In the genomic region with DNA sequence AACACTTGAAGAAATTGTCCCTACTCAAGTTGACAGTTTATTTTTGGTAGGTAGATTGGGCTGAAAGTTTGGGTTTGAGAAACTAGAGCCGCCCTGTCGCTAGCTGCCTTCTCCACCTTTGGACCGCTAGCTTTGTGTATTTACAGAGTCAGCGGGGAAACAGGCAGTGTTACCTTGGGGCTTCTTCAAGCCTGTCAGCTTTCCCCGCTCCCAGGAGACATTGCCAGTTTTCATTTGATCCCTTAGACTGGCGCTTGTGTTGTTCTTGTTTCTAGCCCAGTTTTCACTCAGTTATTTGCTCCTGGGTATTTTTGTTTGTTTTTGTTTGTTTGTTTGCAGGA, we compare ENCODE assay signal across 9 mouse cellular contexts. TPM values are rescaled to one million over a fixed set of nuclear protein-coding genes. Genes with fewer than 3 reads are reported as not detected.
DNase-seq lines count a peak whose midpoint lies in the region; ATAC-seq lines count a peak whose summit lies in the region.
"Had no signal": no experiment of that assay in that cellular context is flagged by ENCODE, and none has a peak within 500 bp of the region (broad histone marks: within the 10 kb centered on the region; RNA-seq: fewer than 3 reads in every experiment).

No protein-coding gene starts in this region.

- H3K4me3 ChIP-seq in heart, embryonic 10.5 days = no peak overlapping the region; the same call in 1 of the 2 replicates
- H3K4me3 ChIP-seq in forebrain, embryonic 11.5 days (ENCODE audit: low read depth, low read length) = no peak overlapping the region
- peak overlapping the region; percentile 80 for H3K4me3 ChIP-seq in kidney, embryonic 15.5 days (replicated peaks)
- peak overlapping the region; percentile 90 for H3K4me3 ChIP-seq in midbrain, embryonic 13.5 days (replicated peaks)

- peak overlapping the region; percentile 86; the same call in 1 of the 2 replicates for H3K4me2 ChIP-seq in forebrain, embryonic 11.5 days (ENCODE audit: low read depth, low read length, severe bottlenecking)
- H3K4me2 ChIP-seq in kidney, embryonic 15.5 days = peak overlapping the region; percentile 78
- peak overlapping the region; percentile 93 for H3K4me2 ChIP-seq in midbrain, embryonic 13.5 days (replicated peaks)

- no peak overlapping the region for H3K27ac ChIP-seq in heart, embryonic 10.5 days
- H3K27ac ChIP-seq in forebrain, embryonic 11.5 days (ENCODE audit: low read depth, low read length) = no peak overlapping the region
- H3K27ac ChIP-seq in kidney, embryonic 15.5 days = no peak overlapping the region
- H3K27ac ChIP-seq in midbrain, embryonic 13.5 days = no peak overlapping the region

- H3K27me3 ChIP-seq in heart, embryonic 10.5 days (ENCODE audit: insufficient read depth, poor library complexity, severe bottlenecking) = no peaks in the 10 kb centered on the region; the same call in 1 of the 2 replicates
- no peaks in the 10 kb centered on the region for H3K27me3 ChIP-seq in forebrain, embryonic 11.5 days (ENCODE audit: control insufficient read depth, insufficient read depth, low read length)
- peaks cover 5% of the 10 kb centered on the region; the same call in 1 of the 2 replicates for H3K27me3 ChIP-seq in kidney, embryonic 15.5 days
- peaks cover 20% of the 10 kb centered on the region; the same call in 1 of the 2 replicates for H3K27me3 ChIP-seq in midbrain, embryonic 13.5 days

- H3K36me3 ChIP-seq in heart, embryonic 10.5 days = peaks cover 16% of the 10 kb centered on the region
- H3K36me3 ChIP-seq in forebrain, embryonic 11.5 days (ENCODE audit: control insufficient read depth, insufficient read depth, low read length) = no peaks in the 10 kb centered on the region; the same call in 1 of the 2 replicates
- peaks cover 22% of the 10 kb centered on the region for H3K36me3 ChIP-seq in kidney, embryonic 15.5 days
- H3K36me3 ChIP-seq in midbrain, embryonic 13.5 days = peaks cover 26% of the 10 kb centered on the region

- no peak for ATAC-seq in forebrain, embryonic 11.5 days (replicated peaks; ENCODE audit: low FRiP score)
- ATAC-seq in kidney, embryonic 15.5 days (replicated peaks; ENCODE audit: low FRiP score) = no peak
- no peak for ATAC-seq in midbrain, embryonic 13.5 days

- peaks cover 6% of the 10 kb centered on the region; the same call in 1 of the 2 replicates for H3K4me1 ChIP-seq in heart, embryonic 10.5 days
- H3K4me1 ChIP-seq in forebrain, embryonic 11.5 days (replicated peaks; ENCODE audit: control insufficient read depth, insufficient read depth, low read length) = 0 out of 2 replicates have a peak, but pooled peaks cover 2% of the 10 kb centered on the region
- peaks cover 13% of the 10 kb centered on the region for H3K4me1 ChIP-seq in kidney, embryonic 15.5 days
- H3K4me1 ChIP-seq in midbrain, embryonic 13.5 days (replicated peaks) = peaks cover 13% of the 10 kb centered on the region

- no peaks in the 10 kb centered on the region for H3K9me3 ChIP-seq in heart, embryonic 10.5 days
- no peaks in the 10 kb centered on the region for H3K9me3 ChIP-seq in forebrain, embryonic 11.5 days (ENCODE audit: control insufficient read depth, low read length)
- H3K9me3 ChIP-seq in kidney, embryonic 15.5 days (replicated peaks) = no peaks in the 10 kb centered on the region
- H3K9me3 ChIP-seq in midbrain, embryonic 13.5 days = no peaks in the 10 kb centered on the region

- WGBS in heart, embryonic 10.5 days = 79% methylated on average over 6 of the region's 6 CpGs
- WGBS in forebrain, embryonic 11.5 days = 88% methylated on average over 6 of the region's 6 CpGs
- 74% methylated on average over 6 of the region's 6 CpGs for WGBS in kidney, embryonic 15.5 days
- 84% methylated on average over 6 of the region's 6 CpGs for WGBS in midbrain, embryonic 13.5 days

- DNase-seq in heart, adult 11 months = peak; percentile 83
- no peak for DNase-seq in heart, embryonic 10.5 days (ENCODE audit: low spot score)
- DNase-seq in forebrain, embryonic 11.5 days (ENCODE audit: low spot score) = no peak
- no peak for DNase-seq in cerebellum, postnatal 4 days (ENCODE audit: low spot score in 2 of 2)
- no peak for DNase-seq in embryo, embryonic 10 days (ENCODE audit: low spot score)
- DNase-seq in urinary bladder, postnatal 25 days (ENCODE audit: low spot score) = no peak
- DNase-seq: adrenal gland, postnatal 10 days had no signal

- no peak overlapping the region for H3K9ac ChIP-seq in forebrain, embryonic 11.5 days (ENCODE audit: low read length)
- no peak overlapping the region for H3K9ac ChIP-seq in kidney, embryonic 15.5 days
- no peak overlapping the region for H3K9ac ChIP-seq in midbrain, embryonic 13.5 days (replicated peaks)

RNA-seq across cellular contexts. Expression of a gene that starts 1.3 kb away (rescaled TPM):
- polyA plus RNA-seq in heart, embryonic 10.5 days (2016; fragmentation: Nextera tagmentation; extraction: Ambion mirVana) = 47.8 TPM in 2 replicates
- 56.3 and 61.1 TPM in 2 replicates for polyA plus RNA-seq in forebrain, embryonic 11.5 days (2014; fragmentation: Nextera tagmentation; extraction: Ambion mirVana)
- polyA plus RNA-seq in kidney, embryonic 15.5 days (2015; fragmentation: Nextera tagmentation; extraction: Ambion mirVana) = 79.6 and 79.8 TPM in 2 replicates
- 40.1 and 41.2 TPM in 2 replicates for polyA plus RNA-seq in midbrain, embryonic 13.5 days (2015; fragmentation: Nextera tagmentation; extraction: Ambion mirVana)

Comparison
In these comparisons a context has a peak if more than half of its experiments do, and no peak if none do; other contexts are left out.
1. H3K4me3 ChIP-seq: peak in kidney, embryonic 15.5 days (single experiment) and midbrain, embryonic 13.5 days (single experiment); none in heart, embryonic 10.5 days (single experiment) and forebrain, embryonic 11.5 days (single experiment).
2. Peak in every context shown above with its lines, with median percentiles within 50 percentile points of each other: H3K4me2 ChIP-seq.